Mouse (Mus musculus) hindbrain, embryonic 10.5 days (tissue): ENCODE measurements around the gene Prr5l. TPM values are rescaled to one million over a fixed set of nuclear protein-coding genes. Genes with fewer than 3 reads are reported as not detected.

Source experiments
- DNase-seq: peaks from one replicate; pipeline ENCODE4 v3.0.0-alpha.2; 2017; ENCODE audit warnings: low spot score
- H3K27ac ChIP-seq: fragments of 300-500 bp; sonication (generic); 2 replicates; pipeline ENCODE4 v1.5.1; 2016; ENCODE audit warnings: mild to moderate bottlenecking, moderate library complexity
- H3K27me3 ChIP-seq: fragments of 300-500 bp; sonication (generic); 2 replicates; pipeline ENCODE4 v1.6.1; 2016; ENCODE audit warnings: mild to moderate bottlenecking; ENCODE audit not compliant: poor library complexity, insufficient read depth, severe bottlenecking
- H3K36me3 ChIP-seq: fragments of 300-500 bp; sonication (generic); 2 replicates; pipeline ENCODE4 v1.6.1; 2016; ENCODE audit warnings: mild to moderate bottlenecking, moderate library complexity
- H3K4me1 ChIP-seq: fragments of 300-500 bp; sonication (generic); replicated peaks from 2 replicates; pipeline ENCODE4 v1.6.1; 2016; ENCODE audit warnings: mild to moderate bottlenecking
- H3K4me3 ChIP-seq: fragments of 300-500 bp; sonication (generic); 2 replicates; pipeline ENCODE4 v1.5.1; 2016; ENCODE audit warnings: mild to moderate bottlenecking, moderate library complexity
- H3K9me3 ChIP-seq: fragments of 300-500 bp; sonication (generic); 2 replicates; pipeline ENCODE4 v1.6.1; 2016; ENCODE audit warnings: mild to moderate bottlenecking, moderate library complexity
- WGBS: fragments of 180-500 bp; shearing (Covaris S2); methylation state at CpG from one replicate; pipeline ENCODE4 v1.1.7; 2016; 5-methylcytosine and 5-hydroxymethylcytosine counted together
- polyA plus RNA-seq: library from polyadenylated mRNA; unstranded; fragments of >200 nt; fragmentation: Nextera tagmentation; extraction: Ambion mirVana; gene quantifications from 2 replicates; pipeline ENCODE4 v1.2.1, GENCODE M21; 2016

Gene Prr5l
- 17.8 and 21.6 TPM in 2 replicates for polyA plus RNA-seq

DNA sequence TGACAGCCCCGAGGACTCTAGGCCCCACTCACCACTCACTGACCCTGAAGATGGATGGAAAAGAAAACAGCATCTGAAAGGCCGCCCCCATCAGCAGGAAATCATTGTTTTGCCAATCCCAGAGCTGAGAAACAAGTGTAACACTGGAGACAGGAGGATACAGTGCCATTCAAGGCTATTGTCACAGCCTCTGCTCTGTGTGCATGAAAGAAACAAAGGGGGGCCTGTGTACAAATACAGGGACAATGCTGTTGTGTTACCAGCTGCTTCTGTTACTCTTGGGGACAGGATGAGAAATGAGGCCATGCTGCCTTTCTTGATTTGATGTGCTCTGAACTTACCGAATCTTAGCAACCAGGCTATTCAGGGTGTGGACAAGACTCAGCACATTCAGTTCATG, at the start of gene Prr5l:
Gene Prr5l (minus strand): TSS at position 30 of the 400 bp plus-strand sequence.
- H3K36me3 ChIP-seq: no peaks in the 10 kb centered on the region
- peak; percentile 49 for DNase-seq

DNA sequence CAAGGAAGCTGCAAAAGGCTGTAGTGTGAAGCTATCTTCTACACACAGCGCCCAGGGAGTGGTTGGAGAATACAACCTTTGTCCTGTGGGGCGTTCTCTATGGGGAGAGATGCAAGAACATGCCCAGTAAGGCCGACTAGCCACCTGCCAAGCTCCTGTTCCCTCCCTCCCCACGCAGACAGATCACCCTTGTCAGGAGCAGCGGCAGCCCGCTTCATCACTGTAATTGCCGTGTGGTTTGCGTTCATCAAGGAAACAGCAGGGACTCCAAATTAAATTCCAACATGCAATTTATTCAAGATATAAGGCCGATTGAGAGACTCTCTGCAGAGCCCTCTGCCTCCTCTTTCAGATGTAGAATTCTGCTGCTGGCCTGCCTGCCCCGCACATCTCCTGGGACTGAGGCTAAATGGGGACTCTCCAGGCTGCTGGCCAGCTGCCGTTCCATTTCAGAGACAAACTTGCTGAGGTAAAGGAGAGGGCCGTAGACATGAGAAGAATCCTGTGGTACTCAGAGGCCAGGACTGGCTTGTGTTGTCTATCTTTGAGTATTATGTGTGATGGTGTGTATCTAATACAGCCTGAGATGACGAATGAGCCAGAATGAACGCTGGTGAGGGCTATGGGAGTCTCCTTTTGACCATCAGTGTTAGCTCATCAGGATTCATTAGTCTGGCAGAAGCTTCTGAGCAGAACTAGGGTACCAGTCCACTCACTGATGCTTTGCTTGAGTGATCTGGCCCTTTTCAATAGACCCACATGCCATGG, 49.5 kb upstream of the Prr5l start:
- Histone ChIP-seq H3K27ac (no peak overlapping the region), H3K36me3 (no peaks in the 10 kb centered on the region), H3K27me3 (no peaks in the 10 kb centered on the region), H3K4me3 (no peak overlapping the region), H3K4me1 (no peaks in the 10 kb centered on the region), H3K9me3 (no peaks in the 10 kb centered on the region)
- 79% methylated on average over 14 of the region's 14 CpGs for WGBS
- DNase-seq: no peak

More for the DNA sequence above, at the start of gene Prr5l:
- Histone ChIP-seq H3K9me3 (no peaks in the 10 kb centered on the region), H3K27ac (peak within 1 kb of the TSS; percentile 53), H3K4me1 (peaks cover 36% of the 10 kb centered on the region), H3K4me3 (no peak within 1 kb of the TSS), H3K27me3 (peaks cover 54% of the 10 kb centered on the region)
- WGBS: 29% methylated on average over 3 of the region's 3 CpGs

DNA sequence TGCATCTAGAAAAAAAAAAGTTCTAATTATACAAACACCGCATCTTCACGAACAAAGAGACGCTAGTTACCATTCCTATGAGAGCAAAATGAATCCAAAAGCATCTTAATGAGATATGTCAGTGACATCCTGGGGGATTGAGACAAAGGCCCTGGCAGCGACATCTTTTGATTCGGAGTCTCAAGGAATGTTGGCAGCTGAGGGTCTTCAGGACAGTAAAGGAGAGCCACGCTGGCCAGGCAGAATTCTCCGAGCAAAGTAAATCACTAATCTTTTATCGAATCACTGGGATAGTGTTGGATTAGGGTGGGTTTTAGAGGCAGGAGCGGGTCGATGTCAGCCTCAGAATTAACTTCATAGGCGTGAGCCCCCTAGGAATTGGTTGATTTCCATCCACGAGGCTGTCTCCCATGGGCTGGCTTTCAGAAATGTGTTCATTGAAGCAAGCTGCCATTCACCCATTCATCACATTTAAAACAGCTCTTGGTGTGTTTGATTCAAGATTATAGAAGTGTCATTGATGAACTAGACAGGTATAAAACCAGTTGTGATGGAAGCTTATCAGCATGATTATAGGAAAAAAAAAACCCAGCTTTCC, 42.9 kb upstream of the Prr5l start:
- WGBS: 54% methylated on average over 12 of the region's 12 CpGs
- H3K27ac ChIP-seq: peak overlapping the region; percentile 66
- no peak for DNase-seq

DNA sequence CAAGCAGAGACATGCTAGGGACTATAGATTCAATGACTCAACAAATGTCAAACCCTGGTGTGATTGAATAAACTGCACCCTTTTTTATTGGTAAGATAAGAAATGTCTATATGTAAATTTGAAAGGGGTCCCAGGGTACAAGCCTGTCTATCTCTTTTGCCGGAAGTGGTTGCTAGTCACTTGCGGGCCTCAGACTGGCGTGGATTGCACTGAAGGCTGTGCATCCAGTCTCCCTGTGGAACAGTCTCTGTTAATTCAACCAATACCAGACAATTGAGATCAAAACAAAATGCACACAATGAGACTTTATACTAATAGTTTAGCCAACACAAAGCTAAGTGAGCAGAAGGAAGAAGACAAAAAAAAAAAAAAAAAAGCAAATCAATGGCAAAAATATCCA, 42.4 kb upstream of the Prr5l start:
- 72% methylated on average over 3 of the region's 3 CpGs for WGBS
- H3K27ac ChIP-seq: peak overlapping the region; percentile 66; the same call in 1 of the 2 replicates
- no peaks in the 10 kb centered on the region for H3K36me3 ChIP-seq
- no peaks in the 10 kb centered on the region for H3K9me3 ChIP-seq
- DNase-seq: no peak
- H3K27me3 ChIP-seq: no peaks in the 10 kb centered on the region
- peaks cover 24% of the 10 kb centered on the region for H3K4me1 ChIP-seq
- H3K4me3 ChIP-seq: no peak overlapping the region

More for the DNA sequence above, 42.9 kb upstream of the Prr5l start:
- no peaks in the 10 kb centered on the region for H3K27me3 ChIP-seq
- H3K9me3 ChIP-seq: no peaks in the 10 kb centered on the region
- peaks cover 21% of the 10 kb centered on the region for H3K4me1 ChIP-seq
- no peaks in the 10 kb centered on the region for H3K36me3 ChIP-seq
- no peak overlapping the region for H3K4me3 ChIP-seq

DNA sequence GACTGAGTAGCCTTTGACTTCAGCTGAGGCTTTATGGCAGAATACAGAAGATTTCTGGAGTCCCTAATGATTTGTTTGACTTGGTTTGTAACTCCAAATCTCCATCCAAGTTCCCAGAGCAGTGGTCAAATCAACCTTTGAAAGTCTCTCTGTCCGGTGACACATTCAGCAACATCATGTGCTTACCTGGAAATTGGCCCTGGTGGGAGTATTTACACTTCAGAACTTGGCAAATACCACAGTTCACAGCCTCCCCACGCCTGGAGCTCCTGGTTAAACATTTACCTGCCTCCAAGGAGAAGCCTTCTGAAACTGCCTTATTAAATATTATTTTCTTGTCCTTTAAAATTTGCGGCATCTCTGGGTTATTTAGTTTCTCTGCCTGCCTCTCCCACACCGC, 40.4 kb upstream of the Prr5l start:
- Histone ChIP-seq H3K9me3 (no peaks in the 10 kb centered on the region), H3K27me3 (no peaks in the 10 kb centered on the region), H3K4me1 (peaks cover 33% of the 10 kb centered on the region), H3K27ac (no peak overlapping the region), H3K36me3 (no peaks in the 10 kb centered on the region), H3K4me3 (no peak overlapping the region)
- 85% methylated on average over 4 of the region's 4 CpGs for WGBS
- DNase-seq: no peak

DNA sequence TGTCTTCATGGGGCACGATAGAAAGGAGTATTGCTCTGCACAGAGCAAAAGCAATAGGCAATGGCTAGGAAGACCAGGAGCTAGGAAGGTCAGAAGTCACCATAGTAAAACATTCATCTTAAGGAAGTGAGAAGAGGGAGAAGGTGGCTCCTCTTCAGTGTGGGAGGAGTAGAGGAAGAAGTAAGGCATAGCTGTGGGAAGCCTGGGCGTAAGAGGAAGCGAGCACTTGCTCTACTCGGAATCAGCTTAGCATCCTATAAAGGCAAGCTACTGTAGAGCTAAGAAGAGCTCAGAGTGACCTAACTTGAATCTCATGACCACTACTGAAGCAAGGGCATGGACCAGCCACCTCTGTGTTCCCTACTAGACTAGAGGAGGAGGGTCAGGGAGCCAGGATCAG, 39.5 kb upstream of the Prr5l start:
- peaks cover 35% of the 10 kb centered on the region for H3K4me1 ChIP-seq
- WGBS: 91% methylated on average over 4 of the region's 4 CpGs
- H3K4me3 ChIP-seq: no peak overlapping the region
- H3K9me3 ChIP-seq: no peaks in the 10 kb centered on the region
- no peak overlapping the region for H3K27ac ChIP-seq
- no peak for DNase-seq
- H3K27me3 ChIP-seq: no peaks in the 10 kb centered on the region
- no peaks in the 10 kb centered on the region for H3K36me3 ChIP-seq

DNA sequence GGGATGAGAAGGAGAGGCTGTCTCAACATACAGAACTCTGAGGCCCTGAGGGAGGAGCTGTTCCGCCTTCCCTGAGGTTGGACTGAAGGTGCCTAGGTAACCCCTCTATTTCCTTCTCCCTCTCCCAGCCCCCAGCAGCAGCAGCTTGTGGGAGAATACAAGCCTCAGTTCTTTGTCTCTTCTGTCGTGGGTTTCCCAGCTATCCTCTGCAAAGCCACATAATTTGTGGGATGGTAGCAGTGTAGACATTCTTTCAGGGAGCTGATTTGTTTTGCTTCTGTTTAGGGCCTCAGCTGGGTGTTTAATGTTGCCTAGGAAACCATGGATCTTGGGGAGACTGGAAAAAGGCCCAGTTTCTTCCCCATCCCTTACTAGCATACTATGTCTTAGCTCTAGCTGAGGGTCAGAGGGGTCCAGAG, 37.3 kb upstream of the Prr5l start:
- 37% methylated on average over 2 of the region's 2 CpGs for WGBS
- Histone ChIP-seq H3K4me1 (peaks cover 26% of the 10 kb centered on the region), H3K36me3 (no peaks in the 10 kb centered on the region), H3K4me3 (no peak overlapping the region), H3K27me3 (no peaks in the 10 kb centered on the region), H3K27ac (peak overlapping the region; percentile 56; the same call in 1 of the 2 replicates), H3K9me3 (0 out of 2 replicates have a peak, but pooled peaks cover 2% of the 10 kb centered on the region)
- DNase-seq: no peak

DNA sequence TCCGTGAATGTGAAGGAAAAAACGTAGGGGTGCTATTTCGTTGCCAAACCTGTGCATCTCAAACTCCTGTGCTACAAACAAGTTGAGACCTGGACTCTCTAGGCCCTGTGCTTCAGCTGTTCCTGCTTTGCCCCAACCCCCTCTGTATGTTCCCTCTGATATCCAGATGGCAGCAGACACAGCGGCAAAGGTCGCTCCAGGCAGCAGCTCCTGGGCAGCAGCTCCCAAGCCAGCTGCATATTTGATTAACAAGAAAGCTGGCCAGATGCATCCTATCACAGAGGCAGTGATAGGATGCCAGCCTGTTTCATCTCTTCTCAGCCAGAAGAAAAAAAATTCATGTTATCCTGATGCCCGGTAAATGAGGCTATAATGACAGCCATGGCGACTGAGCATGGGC, 35.7 kb upstream of the Prr5l start:
- Histone ChIP-seq H3K9me3 (0 out of 2 replicates have a peak, but pooled peaks cover 2% of the 10 kb centered on the region), H3K27me3 (no peaks in the 10 kb centered on the region), H3K4me3 (no peak overlapping the region), H3K27ac (no peak overlapping the region; the same call in 1 of the 2 replicates), H3K36me3 (no peaks in the 10 kb centered on the region), H3K4me1 (peaks cover 14% of the 10 kb centered on the region)
- no peak for DNase-seq
- WGBS: 86% methylated on average over 7 of the region's 7 CpGs

DNA sequence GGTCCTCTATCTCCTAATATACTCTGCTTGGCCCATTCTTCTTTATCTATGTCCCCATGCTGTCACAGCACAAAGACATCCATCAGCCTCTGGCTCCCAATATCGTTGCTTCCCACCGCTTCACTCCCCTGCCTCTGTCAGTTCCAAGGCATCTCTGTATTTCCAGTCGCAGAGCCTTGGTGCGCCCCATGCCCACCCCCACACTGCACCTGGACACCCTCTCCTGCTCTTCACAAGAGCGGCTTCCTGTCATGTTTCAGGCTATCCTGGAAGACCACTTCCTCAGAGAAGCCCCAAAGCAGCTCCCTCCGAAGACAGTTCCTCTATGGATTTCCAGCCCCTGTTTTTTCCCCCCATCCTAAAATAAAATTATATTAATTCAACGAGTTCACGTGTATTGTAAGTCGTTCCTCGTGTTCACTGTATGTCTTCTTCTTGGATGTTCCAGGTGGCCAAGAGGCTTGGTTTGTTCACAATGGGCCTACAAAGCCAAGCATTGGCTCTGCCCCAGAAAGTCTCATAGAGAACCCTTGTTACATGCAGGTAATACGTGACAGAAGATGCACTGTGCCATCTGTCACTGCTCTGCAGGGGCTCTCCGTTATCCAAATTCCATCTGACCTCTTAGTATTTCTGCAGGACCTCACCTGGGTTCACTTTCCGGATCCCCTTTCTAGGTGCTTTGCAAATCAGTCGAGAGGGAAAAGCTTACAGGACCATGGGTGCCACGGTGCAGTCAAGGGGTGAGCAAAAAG, 26.7 kb upstream of the Prr5l start:
- Histone ChIP-seq H3K9me3 (no peaks in the 10 kb centered on the region), H3K27ac (peak overlapping the region; percentile 66; the same call in 1 of the 2 replicates), H3K36me3 (0 out of 2 replicates have a peak, but pooled peaks cover 4% of the 10 kb centered on the region), H3K4me1 (peaks cover 35% of the 10 kb centered on the region), H3K27me3 (no peaks in the 10 kb centered on the region), H3K4me3 (no peak overlapping the region)
- WGBS: 82% methylated on average over 15 of the region's 15 CpGs
- no peak for DNase-seq

DNA sequence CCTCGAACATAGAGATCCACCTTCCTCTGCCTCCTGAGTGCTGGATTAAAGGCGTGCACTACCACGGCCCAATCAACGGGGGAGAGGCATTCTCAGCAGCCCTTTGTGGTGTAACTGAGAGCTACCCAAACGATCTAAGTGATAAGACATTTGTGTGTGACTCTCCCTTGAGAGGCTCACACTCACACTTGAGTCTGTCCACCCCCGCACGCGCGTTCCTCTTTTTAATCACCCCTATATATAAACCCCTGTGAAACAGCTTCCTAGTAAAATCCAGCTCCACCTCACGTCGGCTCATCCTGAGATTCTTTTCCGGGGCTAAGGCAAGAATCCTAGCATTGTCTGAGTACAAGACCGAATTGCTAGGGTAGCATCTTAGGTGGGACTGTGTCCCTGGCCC, 25.9 kb upstream of the Prr5l start:
- 0 out of 2 replicates have a peak overlapping the region, but pooled peaks have one; percentile 66 for H3K27ac ChIP-seq
- H3K4me1 ChIP-seq: peaks cover 35% of the 10 kb centered on the region
- DNase-seq: no peak
- no peaks in the 10 kb centered on the region for H3K27me3 ChIP-seq
- H3K36me3 ChIP-seq: 0 out of 2 replicates have a peak, but pooled peaks cover 4% of the 10 kb centered on the region
- 78% methylated on average over 13 of the region's 13 CpGs for WGBS
- no peaks in the 10 kb centered on the region for H3K9me3 ChIP-seq
- no peak overlapping the region for H3K4me3 ChIP-seq

DNA sequence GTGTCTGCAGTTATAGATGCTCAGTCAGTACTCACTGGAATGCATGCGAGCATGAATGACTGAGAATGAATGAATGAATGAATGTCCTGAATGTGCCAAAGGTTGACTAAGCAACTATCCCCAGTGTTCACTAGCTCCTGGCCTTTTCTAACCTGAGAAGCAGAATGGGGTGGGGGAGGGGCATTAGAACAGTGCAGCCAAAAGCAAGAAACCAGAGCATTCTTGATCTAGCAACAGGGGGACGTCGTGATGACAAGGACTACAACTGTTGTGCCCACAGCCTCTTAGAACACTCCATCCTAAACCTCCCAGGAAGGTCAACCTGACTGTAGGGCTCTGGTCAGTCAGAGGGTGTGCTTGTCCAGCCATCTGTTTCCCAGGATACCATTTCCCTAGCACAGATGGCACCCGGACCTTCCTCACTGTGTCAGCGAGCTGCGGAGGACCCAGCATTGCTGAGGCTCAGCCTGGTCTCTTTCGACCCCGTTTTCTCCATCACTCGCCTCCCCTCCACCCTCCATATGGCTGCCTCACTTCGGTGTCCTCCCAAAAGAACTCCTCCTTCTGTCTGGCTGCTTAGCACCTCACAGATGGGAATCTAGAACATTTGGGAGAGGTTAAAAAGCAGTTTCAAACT, 24.7 kb upstream of the Prr5l start:
- Histone ChIP-seq H3K4me3 (no peak overlapping the region), H3K9me3 (no peaks in the 10 kb centered on the region), H3K27ac (peak overlapping the region; percentile 57), H3K4me1 (peaks cover 35% of the 10 kb centered on the region), H3K27me3 (no peaks in the 10 kb centered on the region), H3K36me3 (0 out of 2 replicates have a peak, but pooled peaks cover 4% of the 10 kb centered on the region)
- peak; percentile 35 for DNase-seq
- 67% methylated on average over 10 of the region's 10 CpGs for WGBS

DNA sequence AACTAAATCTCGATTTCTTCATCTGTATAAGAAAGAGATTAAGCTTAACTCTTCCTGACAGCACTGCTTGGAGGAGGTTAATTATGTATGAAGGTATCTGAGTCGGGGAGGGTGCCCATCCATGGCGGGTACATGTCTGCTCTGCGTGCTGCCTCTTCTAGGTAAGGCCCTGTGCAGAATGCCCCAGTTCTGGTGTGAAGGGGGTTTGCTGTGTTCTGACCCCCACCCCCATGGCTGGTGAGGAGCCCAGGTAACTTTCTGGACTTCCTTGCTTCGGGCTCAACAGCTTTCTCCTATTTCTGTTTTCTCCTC, 23.5 kb upstream of the Prr5l start:
- 75% methylated on average over 5 of the region's 5 CpGs for WGBS
- no peaks in the 10 kb centered on the region for H3K9me3 ChIP-seq

More for the DNA sequence above, 23.5 kb upstream of the Prr5l start:
- no peaks in the 10 kb centered on the region for H3K27me3 ChIP-seq
- peaks cover 9% of the 10 kb centered on the region; the same call in 1 of the 2 replicates for H3K36me3 ChIP-seq
- H3K27ac ChIP-seq: peak overlapping the region; percentile 84
- peaks cover 35% of the 10 kb centered on the region for H3K4me1 ChIP-seq
- H3K4me3 ChIP-seq: no peak overlapping the region
- no peak for DNase-seq
